Mouse (Mus musculus) CH12.LX (cell line): ENCODE measurements at regions not wholly inside any gene's neighbourhood (a gene's known extent, or its start where the extent isn't known, plus 50 kb on each side); places are given as distances from the start of the nearest gene placed in this dataset.

ENCODE experiments used
- DNase-seq: peaks from one replicate; pipeline ENCODE4 v3.0.0-alpha.2; 2013; ENCODE audit errors: extremely low read depth
- H3K27ac ChIP-seq: 2 replicates; pipeline ENCODE4 v1.5.1; 2012; ENCODE audit warnings: low read depth, mild to moderate bottlenecking, control low read depth, moderate library complexity; ENCODE audit not compliant: insufficient read depth
- H3K27me3 ChIP-seq: replicated peaks from 2 replicates; pipeline ENCODE3; 2012; ENCODE audit warnings: inconsistent platforms
- H3K36me3 ChIP-seq, 2 experiments: replicated peaks in 1 of 2; 2 replicates each; pipeline versions ENCODE3 to v1.6.1; 2012; ENCODE audit warnings: inconsistent platforms in 1 of 2, low read length in 1 of 2, mild to moderate bottlenecking in 1 of 2, mixed read lengths in 1 of 2, moderate library complexity in 1 of 2; ENCODE audit not compliant: control insufficient read depth in 1 of 2, insufficient read depth in 1 of 2
- H3K4me1 ChIP-seq, 2 experiments: 2 replicates each; pipeline ENCODE4 v1.6.1; 2012; ENCODE audit warnings: inconsistent platforms in 1 of 2, moderate library complexity in 1 of 2; ENCODE audit not compliant: insufficient read depth in 2 of 2, control insufficient read depth in 1 of 2
- H3K4me2 ChIP-seq: 2 replicates; pipeline ENCODE4 v1.6.1; 2012; ENCODE audit warnings: low read depth, mild to moderate bottlenecking, control low read depth; ENCODE audit not compliant: poor library complexity, insufficient read depth, severe bottlenecking
- H3K4me3 ChIP-seq, 3 experiments: fragments of 150-350 bp in 1 of 3; sonication (generic) in 1 of 3; replicated peaks in 1 of 3; 2 replicates each; pipeline versions ENCODE3 to v1.5.1; 2011 to 2012; ENCODE audit warnings: low read depth in 2 of 3, low read length in 2 of 3, mild to moderate bottlenecking in 2 of 3, moderate library complexity in 2 of 3, control low read depth in 1 of 3, improper control_type of control experiment in 1 of 3, inconsistent platforms in 1 of 3, mixed read lengths in 1 of 3; ENCODE audit not compliant: poor library complexity in 1 of 3
- H3K79me2 ChIP-seq: replicated peaks from 2 replicates; pipeline ENCODE4 v1.6.1; 2012; ENCODE audit warnings: mild to moderate bottlenecking, moderate library complexity; ENCODE audit not compliant: control insufficient read depth, poor library complexity, insufficient read depth, severe bottlenecking; ENCODE audit errors: extremely low read depth
- H3K9ac ChIP-seq: 2 replicates; pipeline ENCODE4 v1.6.1; 2012; ENCODE audit warnings: low read depth, mild to moderate bottlenecking, control low read depth, moderate library complexity; ENCODE audit not compliant: insufficient read depth
- H3K9me3 ChIP-seq: replicated peaks from 2 replicates; pipeline ENCODE3; 2012; ENCODE audit warnings: low read length, inconsistent platforms, mixed read lengths
- BHLHE40 ChIP-seq: IDR thresholded peaks from 2 replicates; pipeline ENCODE4 v1.6.1; 2011; ENCODE audit warnings: mild to moderate bottlenecking, low read depth, low read length, improper control_type of control experiment
- CHD2 ChIP-seq: IDR thresholded peaks from 2 replicates; pipeline ENCODE4 v1.6.1; 2011; ENCODE audit warnings: low read length, improper control_type of control experiment
- CTCF ChIP-seq, 2 experiments: IDR thresholded peaks in 1 of 2; conservative IDR thresholded peaks in 1 of 2; 2 replicates each; pipeline ENCODE4 v1.5.1; 2011 to 2012; ENCODE audit warnings: low read depth in 2 of 2, low read length in 2 of 2, improper control_type of control experiment in 1 of 2, inconsistent platforms in 1 of 2, mild to moderate bottlenecking in 1 of 2, moderate library complexity in 1 of 2
- EP300 ChIP-seq: IDR thresholded peaks from 2 replicates; pipeline ENCODE4 v1.6.1; 2011; ENCODE audit warnings: low read length, improper control_type of control experiment
- ETS1 ChIP-seq: conservative IDR thresholded peaks from 2 replicates; pipeline ENCODE4 v1.6.1; 2012; ENCODE audit warnings: low read depth, mild to moderate bottlenecking, inconsistent platforms, low read length, improper control_type of control experiment, moderate library complexity
- GABPA ChIP-seq: IDR thresholded peaks from 2 replicates; pipeline ENCODE4 v1.6.1; 2012; ENCODE audit warnings: low read depth, low read length, improper control_type of control experiment, inconsistent platforms; ENCODE audit not compliant: insufficient replicate concordance
- JUND ChIP-seq: conservative IDR thresholded peaks from 2 replicates; pipeline ENCODE4 v1.6.1; 2011; ENCODE audit warnings: low read depth, low read length, improper control_type of control experiment
- KAT2A ChIP-seq: IDR thresholded peaks from 2 replicates; pipeline ENCODE4 v1.6.1; 2012; ENCODE audit warnings: low read length, improper control_type of control experiment, inconsistent platforms; ENCODE audit not compliant: insufficient replicate concordance
- MAFK ChIP-seq: IDR thresholded peaks from 2 replicates; pipeline ENCODE4 v1.6.1; 2011; ENCODE audit warnings: low read length, improper control_type of control experiment; ENCODE audit not compliant: insufficient replicate concordance
- MAZ ChIP-seq: IDR thresholded peaks from 2 replicates; pipeline ENCODE4 v1.6.1; 2012; ENCODE audit warnings: low read depth, mild to moderate bottlenecking, inconsistent platforms, low read length, improper control_type of control experiment, moderate library complexity
- MYC ChIP-seq: IDR thresholded peaks from 2 replicates; pipeline ENCODE4 v1.6.1; 2011; ENCODE audit warnings: low read depth, mild to moderate bottlenecking, improper control_type of control experiment, low read length
- PAX5 ChIP-seq: IDR thresholded peaks from 2 replicates; pipeline ENCODE4 v1.6.1; 2012; ENCODE audit warnings: low read length, inconsistent platforms, mixed read lengths
- POLR2A ChIP-seq: IDR thresholded peaks from 2 replicates; pipeline ENCODE4 v1.6.1; 2011; ENCODE audit warnings: low read depth, mild to moderate bottlenecking, improper control_type of control experiment, low read length
- RAD21 ChIP-seq: IDR thresholded peaks from 2 replicates; pipeline ENCODE4 v1.6.1; 2011; ENCODE audit warnings: low read depth, mild to moderate bottlenecking, low read length, improper control_type of control experiment, moderate library complexity
- ZKSCAN1 ChIP-seq: IDR thresholded peaks from 2 replicates; pipeline ENCODE4 v1.6.1; 2012; ENCODE audit warnings: low read depth, inconsistent platforms, low read length, improper control_type of control experiment, borderline replicate concordance
- ZMIZ1 ChIP-seq: IDR thresholded peaks from 2 replicates; pipeline ENCODE4 v1.6.1; 2012; ENCODE audit warnings: low read depth, mild to moderate bottlenecking, inconsistent platforms, low read length, improper control_type of control experiment
- ZNF384 ChIP-seq: IDR thresholded peaks from 2 replicates; pipeline ENCODE4 v1.6.1; 2012; ENCODE audit warnings: low read depth, low read length, improper control_type of control experiment, inconsistent platforms
- dilution Hi-C: fragments of 300-500 bp; cut with MboI; formaldehyde crosslinking; loops from 2 replicates; pipeline ENCODE4 v1.14.3; 2020; ENCODE audit warnings: low sequenced_read_pairs; ENCODE audit not compliant: extremely low pct_unique_long_range_greater_than_20kb, extremely low pct_ligation_motif_present
- in situ Hi-C: fragments of 300-500 bp; cut with MboI; formaldehyde crosslinking; loops from 3 replicates; pipeline ENCODE4 v1.14.3; 2019; ENCODE audit warnings: low sequenced_read_pairs, low pct_ligation_motif_present, low pct_unique_long_range_greater_than_20kb, mixed read lengths

DNA sequence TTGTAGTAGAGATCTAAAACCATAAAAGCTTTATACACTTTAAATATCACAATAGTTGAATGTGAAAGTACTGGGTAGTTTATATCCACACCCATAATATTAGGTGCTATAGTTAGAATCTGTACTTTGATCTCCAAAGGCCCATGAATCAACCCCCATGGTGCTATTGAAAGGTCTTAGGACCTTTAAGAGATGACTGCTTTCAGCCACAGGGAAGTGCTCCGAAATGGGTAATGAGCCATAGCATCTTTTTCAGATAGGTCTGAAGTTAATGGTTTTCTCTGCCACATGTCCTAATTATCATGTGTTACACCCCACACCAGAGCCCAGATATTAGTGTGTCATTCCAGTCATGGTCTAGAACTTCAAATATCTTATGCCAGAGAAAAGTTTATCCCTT is 312.1 kb upstream of the Xrcc4 start:
- Histone ChIP-seq H3K4me1 (no peaks in the 10 kb centered on the region), H3K27ac (no peak overlapping the region), H3K4me2 (no peak overlapping the region), H3K4me3 (no peak overlapping the region), H3K9me3 (no peaks in the 10 kb centered on the region), H3K27me3 (no peaks in the 10 kb centered on the region), H3K36me3 (no peaks in the 10 kb centered on the region), H3K79me2 (no peaks in the 10 kb centered on the region), H3K9ac (no peak overlapping the region)
- no peak for DNase-seq
- in situ Hi-C loops: no loop called here
- dilution Hi-C loops: no loop called here
- TF ChIP-seq GABPA: no peak

GRCm38 (mm10) chr13:90395274-90396023 is 306.0 kb upstream of the Xrcc4 start:
- Histone ChIP-seq H3K4me3 (no peak overlapping the region), H3K4me1 (no peaks in the 10 kb centered on the region), H3K4me2 (no peak overlapping the region), H3K27ac (no peak overlapping the region), H3K9ac (no peak overlapping the region), H3K36me3 (no peaks in the 10 kb centered on the region), H3K79me2 (no peaks in the 10 kb centered on the region), H3K9me3 (no peaks in the 10 kb centered on the region), H3K27me3 (no peaks in the 10 kb centered on the region)
- DNase-seq: no peak
- dilution Hi-C loops: no loop called here
- TF ChIP-seq ZKSCAN1: no peak
- no peak for TF ChIP-seq MAFK
- no peak for TF ChIP-seq POLR2A
- TF ChIP-seq JUND: no peak
- TF ChIP-seq MYC: no peak
- TF ChIP-seq PAX5: no peak
- TF ChIP-seq CTCF (conservative IDR thresholded peaks at IDR 0.05 in 1 of 2, IDR thresholded peaks at IDR 0.05 in 1 of 2; ENCODE audit: low read depth in 2 of 2, low read length in 2 of 2): no peak
- no peak for TF ChIP-seq ZNF384
- TF ChIP-seq KAT2A: no peak
- no peak for TF ChIP-seq BHLHE40
- no peak for TF ChIP-seq ZMIZ1
- TF ChIP-seq MAZ: no peak
- TF ChIP-seq GABPA: no peak
- in situ Hi-C loops: no loop called here

GRCm38 (mm10) chr13:90394815-90395241 is 305.4 kb upstream of the Xrcc4 start:
- TF ChIP-seq ETS1 (no peak), RAD21 (no peak), CHD2 (no peak), ZKSCAN1 (no peak), PAX5 (no peak), EP300 (no peak)
- H3K9ac ChIP-seq: no peak overlapping the region
- in situ Hi-C loops: no loop called here

More at GRCm38 (mm10) chr13:90394815-90395241, 305.4 kb upstream of the Xrcc4 start:
- H3K9me3 ChIP-seq: no peaks in the 10 kb centered on the region
- no peaks in the 10 kb centered on the region for H3K79me2 ChIP-seq
- no peak overlapping the region for H3K4me2 ChIP-seq
- H3K4me3 ChIP-seq: no peak overlapping the region
- no peaks in the 10 kb centered on the region for H3K4me1 ChIP-seq
- no peak for DNase-seq
- H3K27ac ChIP-seq: no peak overlapping the region
- no peaks in the 10 kb centered on the region for H3K36me3 ChIP-seq
- dilution Hi-C loops: no loop called here
- H3K27me3 ChIP-seq: no peaks in the 10 kb centered on the region
